Mouse (Mus musculus): ENCODE measurements around the gene Rec8. TPM values are rescaled to one million over a fixed set of nuclear protein-coding genes. Genes with fewer than 3 reads are reported as not detected.

The Rec8 gene
- polyA plus RNA-seq, 1 experiment from 2014 or later, result 8.2 TPM

- Histone ChIP-seq H3K4me1 (replicated peaks) (peaks cover 9% of the 10 kb centered on the region; the same call in 1 of the 2 replicates), H3K4me3 (replicated peaks) (peak overlapping the region; percentile 56), H3K36me3 (peaks cover 13% of the 10 kb centered on the region), H3K4me2 (replicated peaks) (peak overlapping the region; percentile 93), H3K27ac (no peak overlapping the region), H3K9ac (peak overlapping the region; percentile 53; the same call in 1 of the 2 replicates), H3K9me3 (no peaks in the 10 kb centered on the region), H3K27me3 (replicated peaks) (no peaks in the 10 kb centered on the region)
- ATAC-seq, result no peak
- WGBS, result 35% methylated on average over 5 of the region's 5 CpGs
Observed at GRCm38 (mm10) chr14:55584303-55584701, 33.5 kb upstream of the Rec8 start.

DNA sequence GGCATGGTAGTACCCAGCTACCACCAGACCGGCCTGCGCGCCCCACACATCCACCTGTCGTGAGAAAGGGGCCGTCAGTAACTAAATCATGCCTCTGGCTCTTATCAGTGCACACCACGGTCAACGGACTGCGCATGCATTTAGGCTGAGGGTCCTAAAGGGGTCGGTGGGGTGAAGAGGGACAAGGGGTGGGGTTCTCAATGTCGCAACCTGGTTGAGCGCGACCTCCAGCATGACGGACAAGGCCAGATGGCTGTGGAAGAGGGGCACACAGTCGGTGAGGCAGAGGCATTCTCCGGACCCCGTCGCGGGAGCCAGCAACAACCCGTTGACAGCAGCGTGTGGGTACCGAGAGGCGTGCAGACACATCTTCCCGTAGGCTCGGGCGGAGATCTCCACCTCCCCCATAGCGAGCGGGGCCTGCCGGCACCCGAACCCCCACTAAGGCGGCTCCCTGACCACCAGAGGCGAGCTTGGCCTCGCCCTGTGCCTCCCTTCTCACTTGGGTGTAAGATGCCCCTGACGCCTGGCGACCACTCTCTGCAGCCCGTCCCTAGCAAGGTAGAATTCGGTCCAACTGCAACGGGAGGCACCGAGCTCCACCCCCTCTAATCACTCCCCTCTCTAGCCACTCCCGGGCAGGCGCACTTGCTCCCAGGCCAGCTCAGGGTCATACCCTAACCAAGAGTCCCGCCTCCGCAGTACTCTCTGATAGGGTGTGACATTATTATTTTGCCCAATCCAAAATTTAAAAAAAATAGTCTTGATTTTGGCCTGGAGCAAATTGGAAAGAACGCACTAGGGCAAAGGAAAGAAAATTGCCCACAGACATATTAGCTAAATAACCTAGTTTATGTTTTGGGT is 32.9 kb upstream of the Rec8 start, which contains the start of gene Emc9:
Gene Emc9, minus strand, starts transcription at position 601 of the 864 bp plus-strand sequence.
- Histone ChIP-seq H3K36me3 (peaks cover 13% of the 10 kb centered on the region), H3K9ac (peak within 1 kb of the TSS; percentile 53), H3K27me3 (replicated peaks) (no peaks in the 10 kb centered on the region), H3K4me3 (replicated peaks) (peak within 1 kb of the TSS; percentile 56), H3K4me1 (replicated peaks) (peaks cover 14% of the 10 kb centered on the region), H3K4me2 (replicated peaks) (peak within 1 kb of the TSS; percentile 93), H3K27ac (peak within 1 kb of the TSS; percentile 62), H3K9me3 (no peaks in the 10 kb centered on the region)
- peak; percentile 93 for ATAC-seq
- 4% methylated on average over 43 of the region's 43 CpGs for WGBS

GRCm38 (mm10) chr14:55585566-55585960 is 32.3 kb upstream of the Rec8 start:
- ATAC-seq, result peak; percentile 70

DNA sequence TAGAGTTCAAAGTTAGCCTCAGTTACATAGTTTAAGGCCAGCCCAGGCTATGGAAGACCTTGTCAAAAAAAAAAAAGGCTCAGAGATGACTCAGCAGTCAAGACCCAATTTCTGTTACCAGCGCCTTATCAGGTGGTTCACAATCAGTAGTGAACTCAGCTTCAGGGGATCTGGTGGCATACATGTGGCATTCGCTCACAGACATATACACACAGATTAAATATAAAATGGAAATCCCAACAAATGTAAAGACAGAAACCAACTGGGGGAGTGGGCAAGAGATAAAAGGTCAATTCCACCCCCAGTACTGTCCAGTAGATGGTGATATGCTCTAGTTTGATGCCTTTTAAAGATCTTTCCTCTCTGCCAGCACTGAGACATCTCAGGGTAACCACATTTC is 31.7 kb upstream of the Rec8 start:
- H3K27ac ChIP-seq, result no peak overlapping the region
- peaks cover 18% of the 10 kb centered on the region for H3K4me1 ChIP-seq (replicated peaks)
- ATAC-seq, result no peak
- 93% methylated on average over 2 of the region's 2 CpGs for WGBS
- H3K4me2 ChIP-seq (replicated peaks), result no peak overlapping the region
- no peak overlapping the region for H3K9ac ChIP-seq
- H3K4me3 ChIP-seq (replicated peaks), result no peak overlapping the region
- no peaks in the 10 kb centered on the region for H3K9me3 ChIP-seq
- peaks cover 6% of the 10 kb centered on the region; the same call in 1 of the 2 replicates for H3K36me3 ChIP-seq
- H3K27me3 ChIP-seq (replicated peaks), result no peaks in the 10 kb centered on the region

More at GRCm38 (mm10) chr14:55585566-55585960, 32.3 kb upstream of the Rec8 start:
- no peak overlapping the region for H3K9ac ChIP-seq
- H3K36me3 ChIP-seq, result peaks cover 9% of the 10 kb centered on the region
- peak overlapping the region; percentile 62; the same call in 1 of the 2 replicates for H3K27ac ChIP-seq
- H3K9me3 ChIP-seq, result no peaks in the 10 kb centered on the region
- no peaks in the 10 kb centered on the region for H3K27me3 ChIP-seq (replicated peaks)
- peak overlapping the region; percentile 93 for H3K4me2 ChIP-seq (replicated peaks)
- WGBS, result 44% methylated on average over 6 of the region's 6 CpGs
- H3K4me3 ChIP-seq (replicated peaks), result peak overlapping the region; percentile 56
- peaks cover 18% of the 10 kb centered on the region for H3K4me1 ChIP-seq (replicated peaks)

- no peak overlapping the region for H3K9ac ChIP-seq
- no peaks in the 10 kb centered on the region for H3K27me3 ChIP-seq (replicated peaks)
- no peaks in the 10 kb centered on the region for H3K9me3 ChIP-seq
- no peak for ATAC-seq
- peaks cover 27% of the 10 kb centered on the region for H3K4me1 ChIP-seq (replicated peaks)
- H3K36me3 ChIP-seq, result no peaks in the 10 kb centered on the region
- H3K27ac ChIP-seq, result no peak overlapping the region
- H3K4me2 ChIP-seq (replicated peaks), result no peak overlapping the region; the same call in 1 of the 2 replicates
- no peak overlapping the region for H3K4me3 ChIP-seq (replicated peaks)
- WGBS, result 93% methylated on average over 5 of the region's 5 CpGs
Observed at GRCm38 (mm10) chr14:55589271-55589670, 28.6 kb upstream of the Rec8 start.

DNA sequence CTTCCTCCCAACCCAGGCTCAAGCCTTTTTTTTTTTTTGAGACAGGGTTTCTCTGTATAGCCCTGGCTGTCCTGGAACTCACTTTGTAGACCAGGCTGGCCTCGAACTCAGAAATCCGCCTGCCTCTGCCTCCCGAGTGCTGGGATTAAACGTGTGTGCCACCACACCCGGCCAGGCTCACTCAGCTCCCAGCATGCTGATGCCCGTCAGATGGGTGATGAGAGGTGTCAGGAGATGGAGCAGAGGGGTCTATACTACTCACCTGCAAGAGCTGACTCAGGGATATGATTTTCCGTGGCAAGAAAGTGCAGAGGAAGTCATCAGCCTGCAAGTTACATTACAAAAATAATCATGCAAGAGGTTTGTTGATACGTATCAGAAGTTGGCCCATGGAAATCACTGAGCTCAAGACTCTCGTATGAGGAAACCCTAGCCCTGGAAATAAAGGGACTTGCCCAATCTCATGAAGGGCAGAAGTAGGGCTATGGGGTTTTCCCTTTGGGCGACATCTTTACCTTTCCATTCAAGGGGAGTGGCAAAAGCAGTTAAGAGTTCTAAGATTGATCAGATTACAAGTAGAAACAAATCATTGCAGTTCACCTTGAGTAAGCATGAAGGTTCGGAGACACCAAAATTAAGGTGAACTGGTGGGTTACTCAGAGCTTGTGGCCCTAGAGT is 27.9 kb upstream of the Rec8 start:
- Histone ChIP-seq H3K36me3 (peaks cover 3% of the 10 kb centered on the region; the same call in 1 of the 2 replicates), H3K27ac (peak overlapping the region; percentile 98)

DNA sequence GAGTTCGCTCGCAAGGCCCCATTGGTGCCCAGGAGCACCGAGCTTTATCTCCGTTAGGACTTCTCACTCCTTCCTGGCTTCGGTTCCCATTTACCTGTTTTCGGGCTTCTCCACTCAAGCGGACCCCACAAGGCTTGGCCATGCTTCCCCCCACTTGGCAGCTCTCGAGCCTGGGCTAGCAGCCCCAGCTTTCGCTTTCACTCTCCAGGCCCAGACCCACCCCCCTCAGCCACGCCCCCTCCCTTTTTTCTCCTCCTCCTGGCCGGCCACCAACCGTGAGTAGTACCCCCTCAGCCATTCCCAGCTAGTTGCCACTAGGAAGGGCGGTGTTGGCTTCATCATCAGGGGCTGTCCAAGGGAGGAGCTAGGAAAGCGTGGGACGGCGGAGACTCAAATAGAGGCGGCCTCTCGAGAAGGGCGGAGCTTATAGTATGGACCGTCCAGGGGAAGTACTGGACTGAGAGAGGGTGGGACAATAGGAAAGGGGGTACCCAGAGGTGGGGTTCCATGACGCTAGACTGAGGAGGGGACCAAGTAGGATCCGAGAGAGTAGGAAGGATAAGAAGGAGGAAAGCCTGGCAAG is 27.0 kb upstream of the Rec8 start, which contains the start of gene Psme2:
Gene Psme2, minus strand, starts transcription at position 366 of the 583 bp plus-strand sequence.
- peak within 1 kb of the TSS; percentile 91 for H3K9ac ChIP-seq
- under 1% methylated on average over 22 of the region's 22 CpGs for WGBS
- peaks cover 20% of the 10 kb centered on the region for H3K4me1 ChIP-seq (replicated peaks)
- no peaks in the 10 kb centered on the region for H3K9me3 ChIP-seq
- peak; percentile 96 for ATAC-seq
- peak within 1 kb of the TSS; percentile 85 for H3K4me2 ChIP-seq (replicated peaks)
- no peaks in the 10 kb centered on the region for H3K27me3 ChIP-seq (replicated peaks)
- H3K4me3 ChIP-seq (replicated peaks), result peak within 1 kb of the TSS; percentile 90
- H3K36me3 ChIP-seq, result peaks cover 12% of the 10 kb centered on the region
- peak within 1 kb of the TSS; percentile 98 for H3K27ac ChIP-seq

More for the DNA sequence above, 27.9 kb upstream of the Rec8 start:
- ATAC-seq, result no peak
- Histone ChIP-seq H3K27me3 (replicated peaks) (no peaks in the 10 kb centered on the region), H3K9me3 (no peaks in the 10 kb centered on the region), H3K4me3 (replicated peaks) (peak overlapping the region; percentile 90), H3K4me2 (replicated peaks) (peak overlapping the region; percentile 85), H3K9ac (peak overlapping the region; percentile 52), H3K4me1 (replicated peaks) (peaks cover 23% of the 10 kb centered on the region)
- 69% methylated on average over 11 of the region's 11 CpGs for WGBS

- Histone ChIP-seq H3K9ac (peak within 1 kb of the TSS; percentile 91), H3K4me3 (replicated peaks) (peak within 1 kb of the TSS; percentile 90), H3K4me2 (replicated peaks) (peak within 1 kb of the TSS; percentile 85), H3K27me3 (replicated peaks) (no peaks in the 10 kb centered on the region), H3K4me1 (replicated peaks) (peaks cover 20% of the 10 kb centered on the region), H3K36me3 (peaks cover 18% of the 10 kb centered on the region), H3K27ac (peak within 1 kb of the TSS; percentile 98), H3K9me3 (no peaks in the 10 kb centered on the region)
- WGBS, result under 1% methylated on average over 33 of the region's 33 CpGs
- peak; percentile 92 for ATAC-seq
Observed at GRCm38 (mm10) chr14:55591331-55591891, 26.4 kb upstream of the Rec8 start, which contains the start of gene Rnf31. TSS of gene Rnf31 (plus strand) at chr14:55591708.

GRCm38 (mm10) chr14:55592226-55592625 is 25.6 kb upstream of the Rec8 start:
- Histone ChIP-seq H3K4me3 (replicated peaks) (peak overlapping the region; percentile 90), H3K36me3 (peaks cover 24% of the 10 kb centered on the region), H3K27me3 (replicated peaks) (no peaks in the 10 kb centered on the region), H3K27ac (peak overlapping the region; percentile 98), H3K9me3 (no peaks in the 10 kb centered on the region), H3K4me2 (replicated peaks) (peak overlapping the region; percentile 85), H3K4me1 (replicated peaks) (peaks cover 20% of the 10 kb centered on the region), H3K9ac (peak overlapping the region; percentile 91)
- 5% methylated on average over 16 of the region's 16 CpGs for WGBS
- ATAC-seq, result no peak

- Histone ChIP-seq H3K9me3 (no peaks in the 10 kb centered on the region), H3K9ac (no peak overlapping the region), H3K4me2 (replicated peaks) (no peak overlapping the region), H3K36me3 (peaks cover 50% of the 10 kb centered on the region), H3K4me1 (replicated peaks) (peaks cover 9% of the 10 kb centered on the region), H3K27me3 (replicated peaks) (no peaks in the 10 kb centered on the region), H3K27ac (no peak overlapping the region; the same call in 1 of the 2 replicates), H3K4me3 (replicated peaks) (no peak overlapping the region)
- ATAC-seq, result no peak
- WGBS, result 80% methylated on average over 13 of the region's 13 CpGs
Observed at GRCm38 (mm10) chr14:55596036-55596690, 21.7 kb upstream of the Rec8 start.

Data from intestine, embryonic 15.5 days (tissue).